Mouse (Mus musculus): Measurements from ENCODE around the gene Brix1.

- TF ChIP-seq POLR2A (IDR thresholded peaks at IDR 0.05; ENCODE audit: low read depth, low read length), result no peak
- no peak for TF ChIP-seq CTCF (conservative IDR thresholded peaks at IDR 0.05; ENCODE audit: insufficient read depth, insufficient read length, low read depth, low read length)
Observed at GRCm38 (mm10) chr15:10442275-10442674, 43.5 kb downstream of the Brix1 start.
